Mouse (Mus musculus): ENCODE data around the gene Psmc3.
"Not testable (repeated sequence)": the region's sequence is repeated elsewhere in the genome, so short reads cannot be mapped to it uniquely, and the experiment has no call there.

Gene Psmc3

GRCm38 (mm10) chr2:91082844-91083243 lies 29.0 kb downstream of the Psmc3 start:
- DNase-seq, result peak in 1 of 2 experiments; percentile 55

DNA sequence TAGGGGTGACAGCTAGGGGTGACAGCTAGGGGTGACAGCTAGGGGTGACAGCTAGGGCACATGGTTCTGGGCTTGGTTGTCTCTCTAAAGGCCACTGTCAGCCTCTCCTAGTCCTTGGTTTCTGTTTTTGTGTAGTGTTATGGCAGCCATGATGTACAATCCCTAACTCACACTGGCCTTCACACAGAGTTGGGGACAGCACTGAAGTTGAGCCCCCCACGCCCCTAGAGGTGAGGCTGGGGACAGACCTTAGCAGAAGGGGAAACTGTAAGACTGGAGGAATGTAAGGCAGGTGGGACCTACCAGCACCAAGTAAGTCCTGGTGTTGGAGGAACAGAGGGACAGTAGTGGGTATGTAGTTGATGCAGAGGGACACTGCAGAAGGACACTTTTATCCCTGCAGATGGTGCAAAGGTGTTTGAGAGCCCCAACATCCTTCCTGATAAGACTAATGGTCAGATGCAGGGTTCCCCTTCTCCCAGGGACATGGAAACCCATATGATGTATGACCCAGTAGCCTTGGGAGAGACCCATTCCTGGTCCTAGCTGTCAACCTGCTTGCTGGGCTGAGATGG lies 29.6 kb downstream of the Psmc3 start:
- DNase-seq, result no peak

DNA sequence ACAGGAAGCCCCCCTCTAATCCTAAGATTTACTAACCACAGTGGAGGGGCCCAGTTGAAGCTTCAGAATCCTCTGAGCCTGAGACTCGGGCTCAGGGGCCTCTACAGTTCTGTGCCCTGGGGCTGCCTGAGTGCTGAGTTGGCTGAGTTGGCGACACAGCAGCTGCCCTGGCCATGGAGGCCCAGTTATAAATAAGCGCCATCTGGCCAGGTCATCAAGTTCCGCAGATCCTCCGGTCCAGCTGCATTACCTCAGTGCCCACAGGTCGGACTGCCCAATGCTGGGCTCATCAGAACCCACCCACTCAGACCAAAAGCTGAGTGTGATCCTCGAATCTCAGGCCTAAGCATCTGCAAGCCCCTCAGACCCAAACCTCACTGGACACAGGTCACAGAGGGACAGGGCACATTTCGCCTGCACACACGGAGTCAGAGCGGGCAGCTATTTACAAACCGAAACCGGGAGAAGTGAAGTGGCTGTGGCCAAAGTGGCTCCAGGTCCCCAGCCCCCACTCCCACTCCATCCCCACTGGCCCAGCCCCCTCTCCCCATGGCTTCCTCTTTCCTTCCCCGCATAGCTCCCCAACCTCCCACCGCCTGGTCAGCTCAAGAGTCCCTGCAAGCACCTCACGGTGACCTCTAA lies 30.5 kb downstream of the Psmc3 start:
- DNase-seq, result no peak

DNA sequence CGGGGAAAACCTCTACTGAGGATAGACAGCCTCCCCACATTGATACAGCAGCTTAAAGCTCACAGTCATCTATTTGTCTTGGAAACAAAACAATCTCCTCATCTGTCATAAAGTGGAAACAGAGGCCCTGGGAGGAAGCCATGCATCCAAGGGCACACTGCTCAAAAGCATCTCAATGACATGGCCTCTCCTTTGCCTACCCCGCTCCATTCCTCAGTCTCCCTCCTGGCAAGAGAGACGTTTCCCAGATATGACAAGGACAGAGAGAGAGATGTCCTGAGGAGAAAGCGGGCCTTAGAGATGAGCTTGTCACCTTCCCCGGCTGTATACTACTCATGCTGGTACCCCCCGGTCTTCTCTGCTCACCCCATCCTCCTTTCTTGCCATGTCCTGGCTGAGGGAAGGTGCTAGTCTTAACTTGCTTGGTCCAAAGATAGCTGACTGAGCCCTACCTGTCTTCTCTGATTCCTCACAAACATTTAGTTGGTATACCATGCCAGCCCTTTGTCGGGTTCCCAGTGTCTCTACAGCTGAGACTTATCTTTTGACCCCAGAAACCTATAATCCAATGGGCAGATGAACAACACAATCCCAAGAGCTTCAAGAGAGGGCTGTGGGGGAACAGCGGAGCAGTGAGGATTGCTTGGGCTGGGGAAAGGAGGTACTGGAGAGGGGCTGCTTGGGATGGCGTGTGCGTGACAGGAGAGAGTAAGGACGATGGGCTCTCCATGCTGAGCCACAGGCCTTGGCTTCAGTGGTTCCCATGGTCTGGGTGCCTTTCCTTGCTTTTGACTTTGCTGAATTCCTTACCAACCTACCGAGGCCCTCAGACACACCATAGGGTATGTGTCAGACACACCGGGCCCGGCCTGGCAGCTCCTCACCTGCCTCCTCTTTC lies 31.9 kb downstream of the Psmc3 start:
- no peak for DNase-seq

- no peak for DNase-seq
Observed at GRCm38 (mm10) chr2:91086392-91087237, 32.8 kb downstream of the Psmc3 start.

DNA sequence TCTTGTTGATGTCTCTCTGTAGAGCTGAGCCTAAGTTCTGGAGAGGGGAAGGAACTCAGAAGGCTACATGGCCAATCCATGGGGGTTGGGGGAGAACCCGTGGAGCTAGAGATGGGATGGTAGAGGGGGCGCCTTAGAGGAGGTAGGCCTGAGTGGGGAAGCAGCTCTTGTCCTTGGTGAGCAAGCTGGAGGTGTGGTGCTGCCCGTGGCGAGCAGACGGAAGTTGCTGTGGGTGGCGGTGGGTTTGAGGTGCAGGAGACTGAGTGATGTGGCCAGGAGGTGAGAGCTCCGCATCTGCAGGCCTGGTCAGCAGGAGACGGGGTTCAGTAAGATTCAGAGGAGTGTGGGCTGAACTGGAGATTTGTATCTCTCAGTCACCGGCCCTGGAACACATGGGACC lies 33.6 kb downstream of the Psmc3 start:
- DNase-seq, result no peak

DNA sequence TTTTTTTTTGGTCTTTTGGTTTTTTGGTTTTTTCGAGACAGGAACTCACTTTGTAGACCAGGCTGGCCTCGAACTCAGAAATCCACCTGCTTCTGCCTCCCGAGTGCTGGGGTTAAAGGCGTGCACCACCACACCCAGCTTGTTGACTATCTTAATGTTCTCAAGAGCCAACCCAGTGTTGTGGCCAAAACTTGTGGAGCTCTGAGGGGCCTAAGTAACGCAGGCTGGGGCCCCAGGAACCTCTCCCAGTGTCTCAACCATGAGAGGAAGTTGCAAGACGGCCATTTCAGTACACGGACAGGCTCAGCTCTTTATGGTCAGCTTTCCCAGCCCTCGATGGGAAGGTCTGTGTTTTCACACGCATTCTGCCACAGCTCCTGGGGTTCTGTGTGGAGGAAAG lies 35.2 kb downstream of the Psmc3 start:
- DNase-seq, result no peak

DNA sequence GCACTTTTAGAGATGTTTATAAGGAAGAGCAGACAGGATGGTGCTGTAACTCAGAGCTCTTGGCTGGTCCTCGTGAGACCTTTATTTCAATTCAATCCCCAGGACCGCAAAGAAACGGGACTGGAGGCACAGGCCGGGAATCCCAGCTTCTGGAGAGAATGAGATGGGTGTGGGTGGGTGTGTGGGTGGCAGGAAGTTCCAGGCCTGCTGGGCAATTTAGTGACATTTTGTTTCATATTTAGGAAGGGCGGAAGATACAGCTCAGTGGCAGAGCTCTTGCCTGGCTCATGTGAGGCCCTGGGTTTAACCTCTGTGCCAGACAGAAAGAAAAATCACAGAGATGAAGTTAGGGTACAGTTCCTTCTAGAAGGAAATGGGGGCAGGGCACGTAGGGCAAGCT lies 36.4 kb downstream of the Psmc3 start:
- no peak for DNase-seq

GRCm38 (mm10) chr2:91090827-91091226 lies 37.0 kb downstream of the Psmc3 start:
- no peak for DNase-seq

DNA sequence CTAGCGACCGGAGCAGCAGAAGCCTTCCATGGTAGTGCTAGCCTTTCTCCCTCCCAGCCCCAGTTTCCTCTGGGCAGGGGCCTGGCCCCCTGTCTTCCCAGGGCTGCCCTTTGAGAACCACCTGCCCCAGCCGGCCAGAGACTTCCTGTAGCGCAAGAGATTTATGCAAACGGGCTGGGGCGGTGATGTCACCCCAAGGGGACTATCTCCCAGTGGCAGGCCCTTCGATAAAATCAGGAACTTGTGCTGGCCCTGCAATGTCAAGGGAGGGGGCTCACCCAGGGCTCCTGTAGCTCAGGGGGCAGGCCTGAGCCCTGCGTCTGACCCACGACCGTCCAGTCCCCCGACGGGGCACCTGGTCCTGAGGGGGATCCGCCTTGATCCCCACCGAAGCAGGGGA lies 42.7 kb downstream of the Psmc3 start:
- no peak for DNase-seq

GRCm38 (mm10) chr2:91097015-91097414 lies 43.2 kb downstream of the Psmc3 start:
- DNase-seq, result no peak

DNA sequence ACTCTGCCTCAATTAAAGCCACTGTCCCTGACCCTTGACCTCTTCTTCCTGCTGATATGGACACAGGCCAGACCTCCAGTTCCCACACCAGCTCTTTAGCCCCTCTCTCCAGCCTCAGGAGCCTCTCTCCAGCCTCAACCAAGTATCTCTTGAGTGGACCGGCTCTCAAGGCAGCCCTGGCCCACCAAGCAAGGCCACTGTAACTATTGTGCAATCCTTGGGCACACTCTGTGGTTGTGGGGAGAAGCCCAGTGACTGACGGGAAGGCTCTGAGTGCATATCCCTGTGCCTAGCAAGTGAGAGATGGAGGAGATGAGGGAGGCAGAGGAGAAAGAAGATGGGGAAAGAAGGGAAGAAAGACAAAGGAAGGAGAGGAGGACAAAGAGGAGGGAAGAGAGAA lies 44.3 kb downstream of the Psmc3 start:
- DNase-seq, result no peak

DNA sequence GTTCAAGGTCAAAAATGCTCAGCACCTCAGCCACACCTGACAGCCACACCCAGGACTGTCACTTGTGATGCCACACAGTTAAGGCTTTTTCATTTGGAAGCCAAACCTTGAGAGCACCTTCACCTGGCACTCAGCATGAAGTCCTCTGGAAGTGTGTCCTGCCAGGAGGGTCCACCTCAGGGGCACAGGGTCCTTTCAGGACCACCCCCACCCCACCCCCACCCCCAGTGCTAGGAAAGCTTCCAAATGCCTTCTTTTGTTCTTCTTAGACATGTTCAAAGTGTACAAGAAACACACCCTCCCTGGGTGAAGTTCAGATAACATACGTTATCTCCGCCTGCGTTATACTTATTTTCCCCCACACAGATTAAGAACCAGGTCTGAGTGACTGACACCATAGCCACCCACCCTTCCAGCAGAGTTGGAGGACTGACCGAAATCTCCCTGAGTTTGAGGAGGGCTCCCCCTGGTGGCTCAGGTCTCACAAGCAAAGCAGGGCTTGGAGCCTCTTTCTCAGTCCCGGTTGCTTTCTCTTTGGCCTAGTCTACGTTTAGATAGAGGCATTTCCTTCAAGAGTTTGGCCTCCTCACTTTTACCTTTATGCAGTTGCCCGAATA lies 47.4 kb downstream of the Psmc3 start:
- DNase-seq, result peak; percentile 97 to 98

GRCm38 (mm10) chr2:91108156-91108555 lies 54.3 kb downstream of the Psmc3 start:
- DNase-seq, result no peak

DNA sequence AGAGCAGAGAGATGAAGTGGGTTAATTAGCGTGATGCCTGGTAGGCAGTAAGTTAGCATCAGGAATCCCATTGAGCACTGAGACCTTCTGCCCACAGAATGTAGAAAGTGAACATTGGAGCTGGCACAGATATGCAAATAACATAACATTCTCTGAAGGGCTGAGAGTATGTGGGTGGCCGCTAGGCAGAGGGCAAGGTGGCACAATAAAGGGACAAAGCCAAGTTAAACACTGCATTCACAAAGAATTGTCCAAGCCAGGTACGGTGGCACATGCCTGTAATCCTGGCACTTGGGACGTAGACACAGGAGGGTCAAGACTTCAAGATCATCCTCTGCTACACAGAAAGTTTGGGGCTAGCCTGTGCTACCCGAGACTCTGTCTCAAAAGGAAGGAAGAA lies 55.4 kb downstream of the Psmc3 start:
- DNase-seq, result no peak

- DNase-seq, result no peak
Observed at GRCm38 (mm10) chr2:91109807-91110385, 56.1 kb downstream of the Psmc3 start.

- DNase-seq, result no peak
Observed at GRCm38 (mm10) chr2:91110429-91110828, 56.6 kb downstream of the Psmc3 start.

DNA sequence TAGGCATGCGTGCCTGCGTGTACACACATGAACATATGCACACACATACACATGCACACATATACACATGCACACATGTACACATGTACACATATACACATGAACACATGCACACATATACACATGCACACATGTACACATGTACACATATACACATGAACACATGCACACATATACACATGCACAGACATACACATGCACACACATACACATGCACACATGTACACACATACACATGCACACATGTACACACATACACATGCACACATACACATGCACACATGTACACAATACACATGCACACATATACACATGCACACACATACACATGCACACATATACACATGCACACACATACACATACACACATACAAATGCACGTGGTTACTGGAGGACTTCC lies 58.0 kb downstream of the Psmc3 start:
- DNase-seq, result not testable (repeated sequence)

GRCm38 (mm10) chr2:91112491-91112890 lies 58.7 kb downstream of the Psmc3 start:
- peak in 1 of 2 experiments; percentile 28 for DNase-seq

GRCm38 (mm10) chr2:91113334-91113733 lies 59.5 kb downstream of the Psmc3 start:
- DNase-seq, result no peak

DNA sequence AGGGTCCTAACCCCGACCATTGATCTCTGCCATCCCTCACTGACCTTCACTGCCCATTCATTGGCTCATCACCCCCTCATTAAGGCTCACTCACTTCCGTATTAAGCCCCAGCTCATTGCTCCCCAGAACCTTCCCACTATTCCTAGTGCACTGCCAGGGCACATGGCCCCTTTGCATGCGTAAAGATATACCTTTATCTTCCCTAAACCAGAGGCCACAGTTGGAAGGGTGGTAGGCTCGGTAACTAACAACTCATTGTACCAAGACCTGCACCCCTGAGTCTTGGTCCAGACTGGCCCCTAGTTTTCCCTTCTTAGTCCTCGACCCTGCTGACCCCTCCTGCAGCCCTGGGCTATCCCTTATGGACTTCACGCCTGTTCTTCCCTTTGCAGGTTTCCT lies 60.0 kb downstream of the Psmc3 start:
- DNase-seq, result no peak
